Mouse (Mus musculus) E14TG2a.4 (cell line): ENCODE data around the gene Kansl3.
A peak's percentile ranks its signal among the peaks of the same experiment; 100 is the strongest.

Experiments used
- H3K27me3 ChIP-seq: 2 replicates; pipeline ENCODE4 v1.6.1; 2014; ENCODE audit warnings: low read length, control low read depth; ENCODE audit not compliant: insufficient read depth
- H3K36me3 ChIP-seq: 2 replicates; pipeline ENCODE4 v1.6.1; 2014; ENCODE audit warnings: low read length, control low read depth; ENCODE audit not compliant: insufficient read depth
- H3K4me1 ChIP-seq: replicated peaks from 2 replicates; pipeline ENCODE4 v1.6.1; 2014; ENCODE audit warnings: low read depth, low read length, control low read depth
- H3K4me3 ChIP-seq: replicated peaks from 2 replicates; pipeline ENCODE4 v1.5.1; 2014; ENCODE audit warnings: mild to moderate bottlenecking, low read length
- H3K9me3 ChIP-seq: 2 replicates; pipeline ENCODE4 v1.6.1; 2014; ENCODE audit warnings: low read length, control low read depth
- CTCF ChIP-seq: conservative IDR thresholded peaks from 2 replicates; pipeline ENCODE4 v1.5.1; 2014; ENCODE audit warnings: low read length
- NANOG ChIP-seq: IDR thresholded peaks from 2 replicates; pipeline ENCODE4 v1.6.1; 2014; ENCODE audit warnings: borderline replicate concordance, low read length, mixed read lengths
- POU5F1 ChIP-seq: IDR thresholded peaks from 2 replicates; pipeline ENCODE4 v1.6.1; 2014; ENCODE audit warnings: low read length, borderline replicate concordance

The Kansl3 gene

DNA sequence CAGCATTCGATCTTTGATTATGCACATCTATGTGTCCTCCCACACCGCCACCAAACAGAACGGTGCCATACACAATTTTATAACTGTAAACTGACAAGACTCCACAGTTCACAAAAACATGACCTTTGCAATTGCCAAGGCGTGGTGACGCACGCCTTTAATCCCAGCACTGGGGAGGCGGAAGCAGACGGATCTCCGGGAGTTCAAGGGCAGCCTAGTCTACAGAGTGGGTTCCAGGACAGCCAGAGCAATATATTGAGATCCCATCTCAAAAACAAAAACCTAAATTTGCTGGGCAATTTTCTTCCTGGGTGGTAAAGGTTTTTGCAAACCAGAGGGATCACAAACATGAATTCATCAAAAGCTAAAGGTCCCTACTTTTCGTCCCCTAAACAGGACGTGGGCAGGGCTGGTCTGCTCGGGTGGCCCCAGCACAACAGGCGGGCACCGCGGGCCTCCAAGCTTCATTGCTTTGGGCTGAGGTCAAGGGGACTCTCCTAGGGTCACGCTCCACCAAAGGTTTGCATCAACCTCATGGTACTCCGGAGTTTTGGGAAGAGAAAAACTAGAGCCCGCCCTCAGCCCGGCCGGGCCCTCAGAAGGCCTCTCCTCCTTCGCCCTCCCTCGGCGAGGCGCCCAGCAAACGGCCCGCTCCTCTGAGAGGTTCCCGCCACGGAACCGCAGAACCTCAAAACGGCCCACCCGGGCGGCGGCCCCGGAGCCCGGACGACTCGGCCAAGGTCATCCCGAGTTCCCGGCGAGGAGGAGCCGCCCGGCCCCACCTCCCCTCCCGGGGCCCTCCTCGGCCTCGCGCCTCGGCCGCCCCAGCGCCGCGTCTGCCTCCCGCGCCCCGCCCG lies 641 bp downstream of the Kansl3 start:
- no peak for TF ChIP-seq POU5F1
- TF ChIP-seq CTCF: no peak
- no peak for TF ChIP-seq NANOG
- peaks cover 38% of the 10 kb centered on the region for H3K36me3 ChIP-seq
- peak overlapping the region; percentile 90 for H3K4me3 ChIP-seq
- peaks cover 24% of the 10 kb centered on the region for H3K27me3 ChIP-seq
- H3K4me1 ChIP-seq: peaks cover 28% of the 10 kb centered on the region
- no peaks in the 10 kb centered on the region for H3K9me3 ChIP-seq

DNA sequence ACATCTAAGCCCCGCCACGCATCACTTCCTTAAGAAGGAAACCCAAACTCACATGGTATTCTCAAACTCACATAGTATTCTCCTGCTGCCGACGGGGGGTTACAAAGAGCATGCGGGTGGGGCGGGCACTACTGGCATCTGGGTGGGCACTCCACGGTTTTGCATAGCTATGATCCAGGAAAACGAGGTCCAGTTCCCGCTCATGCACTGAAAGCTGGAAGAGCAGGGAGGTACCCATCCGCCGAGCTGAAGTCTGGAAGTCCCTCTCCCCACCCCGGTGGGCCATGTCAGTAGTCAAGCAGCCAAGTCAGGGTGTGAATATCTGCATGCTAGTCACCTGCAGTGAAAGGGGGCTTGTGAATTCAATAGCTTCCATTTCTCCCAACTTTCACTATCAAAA lies 1.3 kb downstream of the Kansl3 start:
- Histone ChIP-seq H3K27me3 (peaks cover 19% of the 10 kb centered on the region), H3K9me3 (no peaks in the 10 kb centered on the region), H3K4me3 (peak overlapping the region; percentile 90), H3K4me1 (peaks cover 28% of the 10 kb centered on the region), H3K36me3 (peaks cover 42% of the 10 kb centered on the region)
- TF ChIP-seq POU5F1 (no peak), CTCF (no peak), NANOG (no peak)

DNA sequence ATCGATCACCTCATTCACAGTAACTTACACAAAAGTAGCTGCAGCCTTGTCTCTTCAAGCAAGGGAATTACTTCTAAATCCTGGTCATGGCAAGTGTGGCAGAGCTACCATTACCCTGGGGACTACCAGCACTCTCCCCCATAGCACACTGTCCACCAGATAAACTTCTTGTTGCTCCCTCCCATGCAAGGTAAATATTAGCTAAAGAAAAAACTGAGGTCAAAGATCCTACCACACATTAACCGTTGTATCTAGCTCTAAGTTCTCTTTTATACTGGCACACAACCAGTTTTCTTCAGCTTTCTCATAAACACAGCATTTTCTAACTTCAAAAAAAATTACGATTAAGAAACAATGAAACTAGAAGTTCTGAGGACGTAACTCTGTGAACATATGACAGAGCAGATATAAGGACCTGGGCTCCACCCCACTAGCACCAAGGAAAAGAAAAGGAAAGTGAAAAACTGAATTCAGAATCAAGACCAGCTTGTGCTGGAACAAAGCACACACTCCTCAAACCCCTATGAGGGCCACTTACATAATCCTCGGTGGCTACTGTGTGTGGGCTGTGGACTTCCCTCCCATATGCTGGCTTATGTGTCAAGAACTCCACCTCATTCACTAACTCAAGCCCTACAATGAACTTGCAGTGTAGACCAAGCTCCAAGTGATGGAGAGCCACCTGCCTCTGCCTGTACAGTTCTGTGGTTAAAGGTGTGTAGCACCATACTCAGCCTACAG lies 11.9 kb downstream of the Kansl3 start:
- no peaks in the 10 kb centered on the region for H3K27me3 ChIP-seq
- H3K4me3 ChIP-seq: no peak overlapping the region
- H3K4me1 ChIP-seq: peaks cover 16% of the 10 kb centered on the region
- peaks cover 97% of the 10 kb centered on the region for H3K36me3 ChIP-seq
- TF ChIP-seq POU5F1 (no peak), NANOG (no peak), CTCF (no peak)
- no peaks in the 10 kb centered on the region for H3K9me3 ChIP-seq

DNA sequence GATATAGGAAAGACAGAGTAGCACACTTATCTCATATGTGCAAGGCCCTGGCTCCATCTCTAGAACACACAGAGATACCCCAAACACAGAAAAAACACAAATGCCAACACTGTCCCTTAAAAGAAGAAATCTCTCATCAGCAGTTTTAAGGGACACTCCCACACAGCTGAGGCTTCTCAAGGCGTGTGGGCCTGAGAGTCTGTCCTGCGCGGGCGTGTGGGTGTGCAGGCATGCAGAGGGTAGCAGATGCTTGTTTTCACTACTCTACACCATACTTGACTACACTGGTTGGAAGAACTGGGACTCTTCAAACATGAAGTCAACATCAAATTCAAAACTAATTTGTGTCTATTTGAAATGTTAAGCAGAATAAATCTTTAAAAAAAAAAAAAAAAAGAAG lies 16.6 kb downstream of the Kansl3 start:
- Histone ChIP-seq H3K36me3 (peaks cover 98% of the 10 kb centered on the region), H3K4me1 (peaks cover 16% of the 10 kb centered on the region), H3K9me3 (no peaks in the 10 kb centered on the region), H3K27me3 (no peaks in the 10 kb centered on the region), H3K4me3 (no peak overlapping the region)
- TF ChIP-seq CTCF (no peak), POU5F1 (no peak), NANOG (no peak)

DNA sequence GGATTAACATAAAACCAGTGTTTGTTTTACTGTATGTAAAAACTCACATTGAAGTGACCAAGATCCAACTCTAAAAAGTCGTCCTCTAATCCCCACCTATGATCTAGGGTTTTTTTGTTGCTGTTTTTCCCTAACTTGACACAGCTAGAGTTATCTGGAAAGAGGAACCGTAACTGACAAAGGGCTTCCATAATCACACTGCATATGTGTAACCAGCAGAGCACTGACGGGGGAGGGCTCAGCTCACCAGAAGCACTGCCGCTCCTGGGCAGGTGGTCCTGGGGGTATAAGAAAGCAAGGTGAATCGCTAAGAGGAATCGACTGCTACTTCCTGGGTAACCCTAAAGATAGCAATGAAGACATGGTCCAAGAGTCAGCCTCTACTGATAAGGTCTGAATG lies 26.4 kb downstream of the Kansl3 start:
- no peak for TF ChIP-seq CTCF
- H3K4me1 ChIP-seq: no peaks in the 10 kb centered on the region
- no peak overlapping the region for H3K4me3 ChIP-seq
- no peaks in the 10 kb centered on the region for H3K27me3 ChIP-seq
- H3K9me3 ChIP-seq: no peaks in the 10 kb centered on the region
- H3K36me3 ChIP-seq: peaks cover 100% of the 10 kb centered on the region

DNA sequence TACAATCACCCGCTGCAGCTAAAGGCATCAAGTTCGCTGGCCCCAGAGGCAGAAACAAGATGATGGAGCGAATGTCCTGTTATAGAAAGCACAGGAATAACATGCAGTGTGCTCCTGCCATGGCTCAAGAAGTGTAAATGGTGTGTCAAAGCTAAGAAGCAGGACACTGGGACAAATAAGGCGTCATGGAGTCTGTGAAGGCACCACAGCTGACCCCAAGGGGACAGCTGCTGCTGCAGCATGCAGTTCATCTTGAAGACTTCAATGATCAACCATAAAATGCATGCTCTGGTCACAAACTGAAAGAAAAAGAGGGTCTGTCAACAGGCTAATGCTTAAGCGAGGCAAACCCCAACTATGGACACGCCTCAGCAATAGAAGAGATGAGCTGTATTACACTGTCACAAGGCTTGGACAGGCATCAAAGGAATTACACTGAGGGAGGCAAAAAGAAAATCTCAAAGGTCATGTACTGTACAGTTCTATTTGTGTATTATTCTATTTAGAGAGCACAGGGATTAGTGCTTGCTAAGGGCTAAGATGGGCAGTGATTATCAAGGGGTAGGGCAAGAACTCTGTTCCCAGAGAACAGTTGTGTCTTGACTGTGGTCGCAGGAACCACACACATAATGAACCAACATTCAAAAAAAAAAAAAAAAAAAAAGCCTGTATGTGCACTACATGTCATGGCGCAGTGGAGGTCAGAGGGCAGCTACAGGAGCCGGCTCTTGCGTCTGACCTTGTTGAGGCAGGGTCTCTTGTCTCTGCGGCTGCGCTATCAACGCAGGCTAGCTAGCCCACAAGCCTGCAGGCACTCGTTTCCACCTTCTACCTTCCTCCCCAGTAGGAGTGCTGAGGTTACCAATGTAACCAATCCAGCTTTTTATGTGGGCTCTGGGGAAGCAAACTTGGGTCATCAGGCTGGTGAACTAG lies 35.8 kb downstream of the Kansl3 start:
- peaks cover 9% of the 10 kb centered on the region for H3K4me1 ChIP-seq

DNA sequence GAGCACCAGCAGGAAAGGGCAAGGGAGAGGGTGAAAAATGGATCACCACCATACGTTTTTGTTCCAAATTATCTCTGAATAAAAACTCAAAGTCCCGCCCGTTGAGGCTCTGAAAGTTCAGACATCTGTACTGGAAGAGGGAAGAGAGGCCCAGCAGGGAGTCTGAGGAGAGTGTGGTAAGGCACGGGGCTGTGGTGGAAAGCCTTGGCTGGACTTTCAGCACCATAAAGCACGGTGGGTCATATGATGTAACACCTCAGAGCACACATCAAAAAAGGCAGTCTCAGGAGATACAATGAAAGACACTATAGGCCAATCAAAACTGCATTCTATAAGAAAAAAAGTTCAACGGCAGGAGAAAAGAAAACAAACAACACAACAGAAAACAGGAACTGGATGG lies 37.2 kb downstream of the Kansl3 start:
- TF ChIP-seq POU5F1 (no peak), CTCF (no peak), NANOG (no peak)
- Histone ChIP-seq H3K4me1 (peaks cover 9% of the 10 kb centered on the region), H3K4me3 (no peak overlapping the region), H3K27me3 (no peaks in the 10 kb centered on the region), H3K36me3 (peaks cover 43% of the 10 kb centered on the region), H3K9me3 (no peaks in the 10 kb centered on the region)

More for the DNA sequence above, 35.8 kb downstream of the Kansl3 start:
- no peak overlapping the region for H3K4me3 ChIP-seq
- no peaks in the 10 kb centered on the region for H3K9me3 ChIP-seq
- H3K27me3 ChIP-seq: no peaks in the 10 kb centered on the region
- TF ChIP-seq CTCF (no peak), POU5F1 (no peak), NANOG (no peak)
- peaks cover 51% of the 10 kb centered on the region for H3K36me3 ChIP-seq

DNA sequence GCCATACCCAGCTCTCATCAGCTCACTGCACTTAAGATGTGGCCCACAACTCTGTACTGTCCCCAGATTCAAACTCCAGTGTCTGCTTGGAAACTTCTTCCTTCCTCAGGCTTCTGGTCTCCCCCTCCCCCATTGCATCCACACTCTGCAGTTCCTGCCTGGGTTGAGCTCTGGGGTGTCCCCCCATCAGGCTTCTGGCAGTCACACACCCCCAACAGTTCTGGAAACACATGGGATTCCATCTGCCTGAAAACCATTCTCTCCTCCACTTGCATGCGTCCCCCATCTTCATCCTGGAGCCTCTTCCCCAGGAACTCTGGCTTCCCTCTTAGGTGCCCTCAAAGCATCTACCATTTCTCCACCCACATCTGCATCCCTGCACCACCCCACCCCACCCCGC lies 42.2 kb downstream of the Kansl3 start:
- TF ChIP-seq NANOG (no peak), POU5F1 (no peak), CTCF (no peak)
- Histone ChIP-seq H3K9me3 (no peaks in the 10 kb centered on the region), H3K4me1 (peaks cover 4% of the 10 kb centered on the region; the same call in 1 of the 2 replicates), H3K36me3 (0 out of 2 replicates have a peak, but pooled peaks cover 15% of the 10 kb centered on the region), H3K4me3 (no peak overlapping the region), H3K27me3 (no peaks in the 10 kb centered on the region)
